ENCODE assay signal across 20 mouse cellular contexts in the genomic region with DNA sequence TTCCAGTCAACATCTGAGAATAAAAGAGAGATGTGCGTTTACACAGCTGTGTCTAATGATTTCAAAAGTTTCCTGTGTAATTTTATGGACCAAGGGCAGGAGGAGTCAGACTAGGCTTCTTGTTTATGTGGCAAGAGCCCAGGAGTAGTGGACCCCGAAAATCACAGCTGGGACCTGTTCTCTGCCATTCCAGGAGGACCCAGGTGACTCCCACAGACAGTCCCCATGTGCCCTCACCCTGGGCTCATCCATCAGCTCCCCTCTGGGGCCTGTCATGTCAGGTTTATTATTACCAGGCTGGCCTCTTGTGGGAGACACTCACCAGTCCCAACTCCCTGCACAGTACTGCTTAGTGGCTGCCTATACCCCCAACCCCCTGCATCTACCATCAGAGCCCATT.
"Had no signal": no experiment of that assay in that cellular context is flagged by ENCODE, and none has a peak within 500 bp of the region (broad histone marks: within the 10 kb centered on the region; RNA-seq: fewer than 3 reads in every experiment).

No protein-coding gene starts in this region.

- DNase-seq: kidney, adult 8-10 months; layer of hippocampus, postnatal 36 days; liver, embryonic 13.5 days; lung, adult 2 months; lung, postnatal 36 days; midbrain, embryonic 14.5 days; right cerebral cortex, adult 18-20 months; right cerebral cortex, postnatal 14 days; right cerebral cortex, postnatal 4 days; thymus, adult 2 months; thymus, postnatal 14 days; thymus, postnatal 4 days had no signal

- H3K27me3 ChIP-seq: intestine, embryonic 15.5 days; liver, embryonic 13.5 days; neural tube, embryonic 12.5 days; neural tube, embryonic 15.5 days had no signal

- H3K27ac ChIP-seq: intestine, embryonic 15.5 days; left cerebral cortex, adult 2 months; liver, embryonic 13.5 days; midbrain, embryonic 10.5 days; neural tube, embryonic 12.5 days; neural tube, embryonic 15.5 days; stomach, postnatal 0 days had no signal

- H3K4me2 ChIP-seq: intestine, embryonic 15.5 days; liver, embryonic 13.5 days; neural tube, embryonic 12.5 days; neural tube, embryonic 15.5 days had no signal

- H3K36me3 ChIP-seq: intestine, embryonic 15.5 days; liver, embryonic 13.5 days; midbrain, embryonic 10.5 days; neural tube, embryonic 12.5 days; neural tube, embryonic 15.5 days had no signal

- H3K4me3 ChIP-seq: intestine, embryonic 15.5 days; left cerebral cortex, adult 2 months; liver, embryonic 13.5 days; megakaryocyte, embryonic 14.5 days; midbrain, embryonic 10.5 days; neural tube, embryonic 12.5 days; neural tube, embryonic 15.5 days had no signal

- ATAC-seq: intestine, embryonic 15.5 days; lung, postnatal 0 days had no signal

- H3K9me3 ChIP-seq: intestine, embryonic 15.5 days; liver, embryonic 13.5 days; megakaryocyte, embryonic 14.5 days; midbrain, embryonic 10.5 days; neural tube, embryonic 12.5 days; neural tube, embryonic 15.5 days had no signal

- H3K9ac ChIP-seq: intestine, embryonic 15.5 days; liver, embryonic 13.5 days; neural tube, embryonic 12.5 days; neural tube, embryonic 15.5 days had no signal

- H3K4me1 ChIP-seq: intestine, embryonic 15.5 days; liver, embryonic 13.5 days; midbrain, embryonic 10.5 days; neural tube, embryonic 12.5 days; neural tube, embryonic 15.5 days had no signal
